Mouse (Mus musculus): ENCODE data around the gene Arhgap33.
A peak's percentile ranks its signal among the peaks of the same experiment; 100 is the strongest.
"Not testable (repeated sequence)": the region's sequence is repeated elsewhere in the genome, so short reads cannot be mapped to it uniquely, and the experiment has no call there.

The Arhgap33 gene

DNA sequence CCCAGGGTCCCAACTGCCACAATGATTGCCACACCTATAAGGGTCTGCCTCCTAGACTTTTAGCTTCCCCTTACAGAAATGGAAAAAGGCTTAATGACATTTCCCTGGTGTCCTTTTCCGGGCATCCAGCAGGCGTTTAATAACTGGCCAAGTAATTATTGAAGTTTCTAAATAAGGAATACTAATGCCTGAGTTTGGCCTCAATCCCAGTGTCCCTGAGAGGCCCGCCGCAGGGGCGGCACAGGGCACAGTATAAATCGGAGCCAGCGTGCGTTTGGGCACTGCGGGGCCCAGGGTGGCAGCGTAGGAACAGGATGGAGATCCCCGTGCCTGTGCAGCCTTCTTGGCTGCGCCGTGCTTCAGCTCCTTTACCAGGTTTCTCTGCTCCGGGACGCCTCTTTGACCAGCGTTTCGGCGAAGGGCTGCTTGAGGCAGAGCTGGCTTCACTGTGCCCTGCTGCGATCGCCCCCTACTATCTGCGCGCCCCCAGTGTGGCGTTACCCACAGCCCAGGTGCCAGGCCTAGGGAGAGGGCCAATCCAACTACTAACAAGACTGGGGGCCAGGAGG is 18.2 kb upstream of the Arhgap33 start:
- DNase-seq (ENCODE audit: low spot score in 2 of 2): no peak

DNA sequence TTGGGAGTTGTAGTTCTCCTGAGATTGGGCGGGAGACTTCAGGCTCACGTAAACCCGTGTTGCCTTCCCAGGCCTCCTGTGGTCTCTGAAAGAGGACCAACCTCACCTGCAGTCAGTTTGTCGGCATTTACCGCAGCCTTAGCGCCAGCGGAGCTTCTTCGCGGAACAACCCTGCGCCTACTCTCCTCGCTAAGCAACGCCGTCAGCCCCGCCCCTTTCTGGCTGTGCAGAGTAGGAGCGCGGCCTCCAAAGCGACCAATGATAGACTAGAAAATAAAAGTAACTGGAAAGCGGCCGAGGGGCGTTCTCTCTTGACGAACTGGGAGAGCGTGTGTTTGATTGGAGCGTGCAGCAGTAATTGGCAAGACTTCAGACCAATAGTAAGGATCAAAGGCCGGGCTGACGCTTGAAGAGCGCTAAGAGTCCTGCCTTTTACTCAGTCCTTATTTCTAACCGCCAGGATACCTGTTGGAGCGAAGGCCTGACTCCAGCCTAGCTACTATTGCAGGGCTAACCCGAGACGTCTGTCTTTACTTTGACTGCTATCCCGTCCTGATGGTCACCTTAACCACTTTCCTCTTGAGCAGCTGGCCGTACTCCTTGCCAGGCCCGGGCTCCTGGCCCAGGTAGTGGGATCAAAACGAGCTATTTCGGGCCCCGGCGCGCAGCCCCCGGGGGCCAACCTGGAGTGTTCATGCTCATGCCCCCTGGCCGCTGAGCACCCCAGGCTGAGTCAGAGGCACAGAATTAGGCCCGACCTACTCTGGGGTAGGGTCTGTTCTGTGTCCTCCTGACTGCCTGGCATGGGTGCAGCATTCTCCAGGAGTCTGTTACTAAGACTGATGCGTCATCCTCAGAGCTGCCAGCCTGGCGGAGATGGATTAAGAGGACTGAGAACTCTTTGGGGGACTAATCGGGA is 17.5 kb upstream of the Arhgap33 start, which contains the start of the genes Hspb6 and Proser3:
TSS of gene Hspb6 (plus strand) at position 77 of the 919 bp plus-strand sequence.
TSS of gene Proser3 (minus strand) at position 198 of the 919 bp plus-strand sequence.
- peak; percentile 94 to 98 for DNase-seq (ENCODE audit: low spot score in 2 of 2)

DNA sequence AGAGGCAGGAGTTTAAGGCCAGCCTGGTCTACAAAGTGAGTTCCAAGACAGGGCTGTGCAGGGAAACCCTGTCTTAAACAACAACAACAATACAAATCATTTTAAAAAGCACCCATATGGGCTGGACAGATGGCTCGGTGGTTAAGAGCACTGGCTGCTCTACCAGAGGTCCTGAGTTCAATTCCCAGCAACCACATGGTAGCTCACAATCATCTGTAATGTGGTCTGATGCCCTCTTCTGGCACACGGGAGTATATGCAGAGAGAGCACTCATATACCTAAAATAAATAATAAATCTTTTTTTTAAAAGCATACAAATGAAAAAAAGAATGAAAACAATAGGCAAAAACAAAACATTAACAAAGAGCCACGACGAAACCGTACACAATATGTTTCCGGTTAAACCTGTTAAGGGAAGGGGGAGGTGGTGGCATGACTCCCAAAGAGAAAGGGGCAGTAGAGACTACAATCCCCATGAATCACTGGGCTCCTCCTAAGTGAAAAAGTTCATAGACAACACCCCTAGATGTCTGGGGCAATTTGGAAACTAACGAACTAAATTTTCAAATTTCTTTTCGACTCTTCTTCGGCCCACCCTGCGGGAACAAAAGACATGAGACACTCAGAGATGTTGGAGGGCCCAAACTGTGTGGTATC is 16.7 kb upstream of the Arhgap33 start:
- DNase-seq (ENCODE audit: low spot score in 2 of 2): no peak

DNA sequence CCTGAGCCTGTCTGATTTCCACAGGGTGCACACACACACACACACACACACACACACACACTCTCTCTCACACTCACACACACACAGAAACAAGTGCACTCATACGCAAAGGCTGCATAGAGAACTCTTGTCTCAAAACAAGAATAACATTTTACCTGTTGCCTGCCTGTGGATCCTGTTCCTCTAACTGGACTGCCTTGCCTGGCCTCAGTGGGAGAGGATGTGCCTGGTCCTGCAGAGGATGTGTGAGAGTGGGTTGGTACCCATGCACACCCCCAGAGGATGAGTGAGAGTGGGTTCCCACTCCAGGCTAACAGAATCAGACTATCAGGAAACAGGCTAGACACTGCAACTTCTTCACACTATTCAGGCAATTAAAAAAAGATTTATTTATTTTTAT is 15.7 kb upstream of the Arhgap33 start:
- DNase-seq (ENCODE audit: low spot score in 2 of 2): no peak

DNA sequence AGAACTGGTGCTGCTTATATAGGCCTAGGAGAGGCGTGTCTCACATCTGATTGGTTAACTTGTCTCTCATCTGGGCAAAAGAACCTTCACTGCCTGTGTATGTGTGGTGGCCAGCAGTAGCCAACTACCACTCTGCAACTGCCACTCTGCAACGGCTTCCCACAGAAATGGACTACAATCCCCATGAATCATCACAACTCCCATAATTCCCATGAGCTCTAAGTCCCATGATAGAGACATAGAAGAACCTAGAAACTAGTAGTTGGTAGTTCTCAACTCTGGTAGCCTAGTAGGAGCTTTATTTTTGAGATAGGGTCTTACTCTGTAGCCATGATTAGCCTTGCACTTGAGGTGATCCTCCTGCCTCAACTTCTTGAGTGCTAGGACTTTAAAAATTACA is 15.0 kb upstream of the Arhgap33 start:
- no peak for DNase-seq (ENCODE audit: low spot score in 2 of 2)

DNA sequence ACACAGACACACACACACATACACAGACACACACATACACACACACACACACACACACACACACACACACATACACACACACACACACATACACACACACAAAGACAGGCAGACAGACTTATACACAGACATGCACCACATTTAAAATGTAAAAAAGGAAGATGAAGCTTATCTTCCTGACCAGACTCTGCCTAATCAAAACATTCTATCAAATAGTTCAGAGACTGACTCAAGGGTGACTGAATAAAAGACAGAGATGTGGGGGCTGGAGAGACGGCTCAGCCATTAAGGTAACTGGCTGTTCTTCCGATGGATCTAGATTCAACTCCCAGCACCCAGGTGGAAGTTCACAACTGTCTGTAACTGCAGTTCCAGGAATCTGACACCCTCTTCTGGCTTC is 9.5 kb upstream of the Arhgap33 start:
- DNase-seq (ENCODE audit: low spot score in 2 of 2): no peak

DNA sequence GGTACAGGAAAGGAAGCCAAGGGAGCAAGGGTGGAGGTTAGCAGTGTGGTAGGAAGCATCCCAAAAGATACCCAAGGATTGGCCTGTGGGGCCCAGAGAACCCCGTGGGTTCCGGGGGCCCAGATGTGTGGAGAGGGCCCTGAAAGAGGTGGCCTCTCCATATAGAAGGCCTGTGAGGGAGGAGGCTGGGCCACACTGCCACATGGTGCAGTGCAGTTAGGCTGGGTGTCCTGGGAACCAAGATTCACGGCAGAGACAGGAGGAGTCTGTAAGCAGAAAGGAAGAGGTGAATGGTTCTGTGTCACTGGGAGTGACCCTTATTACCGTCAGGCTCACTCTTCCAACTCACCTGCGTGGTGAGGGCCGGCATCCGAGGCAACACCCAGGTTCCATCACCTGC is 5.7 kb upstream of the Arhgap33 start:
- DNase-seq (ENCODE audit: low spot score in 2 of 2): no peak

DNA sequence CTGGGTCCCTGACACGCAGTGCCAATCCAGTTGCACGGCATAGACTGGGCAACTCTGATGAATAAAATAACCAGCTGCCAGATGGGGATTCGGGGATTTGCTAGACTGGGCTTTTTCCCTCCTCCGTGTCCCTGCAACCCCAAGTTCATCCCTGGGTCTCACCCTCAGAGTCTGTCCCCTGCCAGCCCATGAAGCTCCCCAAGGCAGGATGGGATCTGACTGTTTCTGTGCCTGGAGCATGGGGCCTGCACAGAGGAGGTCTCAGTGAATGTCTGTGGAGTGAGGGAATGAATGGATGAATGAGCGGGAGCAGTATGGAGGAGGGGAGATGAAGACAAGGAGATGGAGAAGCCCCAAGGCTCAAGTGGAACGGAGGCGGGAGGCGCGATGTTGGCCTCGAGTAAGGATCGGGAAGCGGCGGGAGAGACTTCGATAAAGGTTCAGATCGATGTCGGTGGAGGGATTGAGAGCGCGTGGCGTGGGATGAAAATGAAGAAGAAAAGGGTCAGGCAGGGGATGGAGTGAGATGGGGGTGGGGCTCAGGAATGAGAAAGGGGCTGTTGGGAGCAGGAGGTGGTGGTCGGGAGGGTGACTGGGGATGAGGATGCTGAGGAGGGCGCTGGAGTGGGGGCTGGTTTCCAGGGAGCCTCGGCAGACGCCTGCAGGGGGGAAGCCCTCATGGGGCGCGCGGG is 773 bp downstream of the Arhgap33 start:
- DNase-seq (ENCODE audit: low spot score in 2 of 2): no peak

DNA sequence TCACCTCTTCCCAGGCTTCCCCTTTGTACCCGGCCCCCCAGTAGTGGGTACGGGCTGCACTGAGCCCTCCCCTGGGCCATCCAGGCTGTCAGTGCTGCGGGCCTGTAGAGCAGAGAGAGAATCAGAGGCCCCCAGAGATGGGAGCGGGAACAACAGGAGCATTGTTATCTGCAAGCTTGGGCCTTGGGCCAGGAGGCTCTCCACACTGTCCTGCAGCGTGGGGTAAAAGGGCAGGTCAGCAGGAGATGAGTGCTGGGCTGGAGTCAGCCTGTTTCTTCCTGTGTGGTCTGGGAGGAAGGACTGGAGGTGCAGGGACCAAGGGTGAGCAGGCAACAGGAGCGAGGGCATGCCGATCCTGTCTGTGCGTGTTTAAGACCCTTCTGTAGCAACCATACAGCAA is 1.9 kb downstream of the Arhgap33 start:
- no peak for DNase-seq (ENCODE audit: low spot score in 2 of 2)

DNA sequence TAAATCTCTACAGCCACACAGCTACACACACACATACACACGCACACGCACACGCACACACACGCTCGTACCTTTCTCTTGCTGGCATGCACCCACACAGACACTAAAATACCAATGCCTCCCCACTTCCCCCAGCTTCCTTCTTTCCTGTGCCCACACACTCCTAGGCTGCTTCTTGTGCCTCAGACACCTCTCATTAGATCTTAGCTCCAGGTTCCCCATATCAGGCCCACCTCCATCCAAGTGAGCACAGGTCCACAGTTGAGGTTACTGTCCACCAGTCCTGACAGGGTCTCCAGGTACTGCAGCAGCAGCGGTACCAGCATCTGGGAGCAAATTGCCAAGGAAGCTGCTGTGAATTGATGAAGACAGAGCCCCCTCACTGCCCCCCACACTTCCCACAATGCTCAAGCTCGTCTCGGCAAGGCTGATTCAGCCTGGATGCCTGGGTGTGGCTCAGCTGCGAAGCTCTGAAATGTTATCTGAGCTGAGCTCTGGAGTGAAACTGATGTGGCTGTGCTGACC is 3.5 kb downstream of the Arhgap33 start:
- peak; percentile 76 to 86 for DNase-seq (ENCODE audit: low spot score in 2 of 2)

DNA sequence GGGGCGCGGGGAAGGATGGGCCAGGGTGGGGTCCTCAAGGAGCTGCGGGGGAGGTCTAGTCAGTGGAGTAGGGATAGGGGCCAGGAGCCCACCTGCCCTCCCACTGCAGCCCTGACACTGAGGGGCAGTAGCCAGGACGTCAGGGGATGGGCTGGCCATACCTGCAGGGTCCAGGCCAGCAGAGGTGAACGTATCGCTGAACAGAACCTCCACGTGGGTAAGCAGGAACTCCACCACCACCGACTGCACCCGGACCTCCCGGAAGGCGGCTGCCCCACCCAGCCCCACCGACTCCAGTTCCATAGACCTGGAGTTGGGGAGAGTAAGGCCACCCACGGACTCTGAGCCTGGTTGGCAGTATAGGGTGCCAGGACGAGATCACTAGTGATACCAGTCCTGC is 7.9 kb downstream of the Arhgap33 start:
- DNase-seq (ENCODE audit: low spot score in 2 of 2): no peak

DNA sequence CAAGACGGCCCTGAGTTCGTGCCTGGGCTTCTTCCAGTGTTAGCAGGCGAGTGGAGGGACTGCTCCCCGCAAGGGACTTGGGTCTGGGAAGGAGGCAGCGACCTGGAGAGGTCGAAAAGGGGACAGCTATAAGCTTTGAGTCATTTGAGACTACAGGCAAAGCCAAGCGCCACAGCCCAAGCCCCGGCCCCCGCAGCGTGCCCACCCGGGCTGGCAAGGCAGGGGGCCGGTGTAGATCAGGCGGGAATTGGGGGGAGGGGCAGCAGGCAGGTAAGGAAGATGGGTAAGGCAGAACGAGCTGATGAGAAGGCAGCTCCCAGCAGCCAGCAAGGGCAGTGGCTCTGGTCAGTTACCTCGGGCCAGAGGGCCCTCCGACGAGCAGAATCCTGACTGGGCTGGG is 8.5 kb downstream of the Arhgap33 start:
- no peak for DNase-seq (ENCODE audit: low spot score in 2 of 2)

DNA sequence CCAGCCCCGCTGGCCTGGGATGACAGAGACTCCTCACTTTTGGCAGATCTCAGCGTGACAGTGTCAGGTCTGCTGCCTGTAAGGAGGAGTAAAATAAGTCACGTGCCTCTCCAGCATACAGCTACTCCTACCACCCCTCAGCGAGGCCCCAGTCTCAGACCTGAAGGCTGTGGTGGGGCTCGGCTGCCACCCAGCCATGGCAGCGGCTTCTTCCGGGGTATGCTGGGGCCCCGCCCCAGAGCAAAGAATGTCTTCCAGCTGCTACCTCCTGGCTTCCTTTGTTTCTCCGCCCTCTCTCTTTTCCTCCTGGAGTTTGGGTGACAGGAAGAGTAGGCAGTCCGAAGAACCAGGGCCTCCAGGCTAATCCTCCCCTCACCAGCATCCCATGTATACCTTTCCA is 8.9 kb downstream of the Arhgap33 start:
- no peak for DNase-seq (ENCODE audit: low spot score in 2 of 2)

DNA sequence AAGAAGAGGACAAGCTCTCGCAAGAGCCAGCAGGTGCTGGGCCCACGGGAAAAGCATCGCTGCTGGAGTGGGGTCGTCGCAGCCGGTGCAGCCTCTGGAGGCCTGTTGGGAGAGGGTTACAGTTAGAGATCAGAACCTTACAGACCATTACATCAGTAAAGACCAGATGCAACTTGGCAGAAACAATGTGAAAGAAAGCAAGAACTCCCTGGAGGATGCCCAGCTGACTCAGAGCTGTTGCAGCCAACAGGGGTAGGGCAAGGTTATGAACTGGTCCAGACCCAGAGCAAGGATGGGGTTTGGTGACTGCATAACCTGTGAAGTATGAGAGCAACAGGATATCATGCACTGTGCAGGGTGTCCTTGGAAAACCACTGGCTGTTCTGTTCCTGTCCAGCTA is 10.4 kb downstream of the Arhgap33 start:
- DNase-seq (ENCODE audit: low spot score in 2 of 2): no peak

DNA sequence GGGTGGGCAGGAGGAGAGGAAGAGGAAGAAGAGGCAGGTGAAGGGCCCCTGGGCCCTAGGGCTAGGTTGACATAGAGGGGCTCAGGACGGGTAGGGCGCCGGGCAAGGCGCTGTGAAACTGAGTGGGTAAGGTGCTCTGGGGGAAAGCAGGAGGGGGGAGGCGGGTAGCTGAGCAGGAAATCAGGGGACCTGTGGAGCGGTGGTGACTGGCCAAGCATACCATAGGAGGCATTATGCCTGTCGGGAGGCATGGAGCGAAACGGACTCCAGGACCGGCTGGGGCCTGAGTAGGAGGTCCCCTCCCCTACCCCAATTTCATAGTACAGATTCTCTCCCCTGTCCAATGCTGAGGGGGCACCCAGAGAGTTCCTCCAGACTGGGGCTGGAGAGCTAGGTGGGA is 12.0 kb downstream of the Arhgap33 start:
- DNase-seq (ENCODE audit: low spot score in 2 of 2): no peak

DNA sequence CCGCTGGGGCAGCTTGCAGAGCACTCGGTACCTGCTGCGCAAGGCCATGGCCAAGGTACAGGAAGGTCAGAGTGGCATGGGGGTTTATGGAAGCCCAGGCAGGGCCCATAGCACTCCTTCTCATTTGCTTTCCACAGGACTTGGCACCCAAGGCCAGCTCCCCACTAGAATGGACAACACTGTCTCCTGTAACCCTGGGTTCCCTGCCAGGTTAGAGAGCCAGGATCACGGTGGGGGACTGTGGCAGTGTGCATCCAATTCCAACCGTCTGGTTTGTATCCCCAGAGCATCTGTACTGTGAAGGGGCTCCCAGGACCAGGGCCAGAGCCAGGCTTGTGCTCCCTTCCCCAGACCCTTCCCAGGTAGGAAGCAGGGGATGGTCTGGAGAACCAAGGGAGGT is 14.0 kb downstream of the Arhgap33 start:
- DNase-seq (ENCODE audit: low spot score in 2 of 2): no peak

DNA sequence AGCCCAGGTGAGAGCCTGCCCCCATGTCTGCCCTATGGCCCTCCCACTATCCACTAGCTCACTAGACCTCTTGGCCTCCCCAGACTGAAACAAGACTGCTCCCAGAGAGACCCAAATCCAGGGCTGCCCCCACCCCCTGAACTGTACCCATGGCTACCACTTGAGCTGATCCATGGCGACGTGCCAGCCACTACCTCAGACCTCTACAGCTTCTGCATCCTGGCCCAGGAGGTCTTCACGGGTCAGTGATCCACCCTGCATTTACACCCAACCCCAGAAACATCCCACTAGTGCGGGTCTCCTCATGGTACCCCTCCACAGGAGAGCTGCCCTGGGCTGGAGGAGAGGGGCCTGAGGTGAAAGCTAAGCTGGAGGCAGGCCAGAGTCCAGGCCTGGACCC is 14.5 kb downstream of the Arhgap33 start:
- DNase-seq (ENCODE audit: low spot score in 2 of 2): no peak

DNA sequence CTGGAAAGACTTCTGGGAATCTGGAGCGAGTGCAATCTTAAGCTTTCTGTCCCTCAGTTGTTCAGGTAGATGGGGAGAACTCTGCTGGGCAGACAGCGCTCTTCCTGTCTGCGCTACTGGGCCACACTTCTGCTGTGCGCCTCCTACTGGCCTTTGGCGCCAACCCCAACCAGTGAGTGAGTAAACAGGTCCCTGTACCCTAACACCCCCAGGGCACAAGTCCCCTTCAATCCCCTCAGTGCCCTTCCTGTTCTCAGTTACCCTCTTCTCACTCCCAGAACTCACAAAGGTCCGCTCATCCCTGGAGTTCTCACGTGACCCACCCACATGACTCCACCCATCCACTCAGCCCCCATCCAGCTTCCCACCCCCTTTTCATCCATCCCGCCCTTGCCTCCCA is 16.5 kb downstream of the Arhgap33 start:
- DNase-seq (ENCODE audit: low spot score in 2 of 2): no peak

DNA sequence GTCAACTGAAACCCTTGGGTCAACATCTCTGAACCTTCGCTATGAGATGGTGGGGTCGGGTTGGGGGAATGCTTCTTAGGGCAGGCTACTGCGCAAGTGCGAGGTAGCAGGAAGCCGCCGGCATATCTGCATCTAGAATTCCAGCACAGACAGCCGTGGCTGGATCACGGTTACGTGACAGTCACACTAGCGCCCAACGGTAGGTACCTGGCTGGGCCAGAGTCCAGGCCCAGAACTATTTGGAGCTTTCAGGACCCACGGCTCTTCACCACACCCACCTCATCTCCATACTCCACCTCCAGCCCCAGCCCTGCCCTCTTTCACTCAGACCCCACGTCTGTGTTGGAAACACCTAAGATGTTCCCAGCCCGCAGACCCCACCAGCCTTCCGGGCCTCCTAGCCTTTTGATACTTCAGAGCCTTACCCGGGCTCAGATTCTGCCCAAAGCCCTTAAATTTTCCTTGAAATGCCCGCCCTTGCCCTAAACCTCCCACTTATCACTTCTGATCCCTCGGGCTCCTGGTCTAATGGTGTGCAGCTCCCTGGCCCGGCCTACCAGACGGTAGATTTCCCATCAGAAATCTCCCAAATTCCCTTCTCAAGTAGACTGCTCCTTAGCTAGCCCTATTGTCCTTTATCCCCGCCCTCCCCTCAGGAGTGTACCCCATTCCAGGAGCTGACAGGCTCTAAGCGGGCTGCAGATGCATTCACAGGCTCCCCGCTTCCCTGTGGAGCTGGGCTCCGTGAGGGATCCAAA is 19.7 kb downstream of the Arhgap33 start:
- DNase-seq (ENCODE audit: low spot score in 2 of 2): no peak

DNA sequence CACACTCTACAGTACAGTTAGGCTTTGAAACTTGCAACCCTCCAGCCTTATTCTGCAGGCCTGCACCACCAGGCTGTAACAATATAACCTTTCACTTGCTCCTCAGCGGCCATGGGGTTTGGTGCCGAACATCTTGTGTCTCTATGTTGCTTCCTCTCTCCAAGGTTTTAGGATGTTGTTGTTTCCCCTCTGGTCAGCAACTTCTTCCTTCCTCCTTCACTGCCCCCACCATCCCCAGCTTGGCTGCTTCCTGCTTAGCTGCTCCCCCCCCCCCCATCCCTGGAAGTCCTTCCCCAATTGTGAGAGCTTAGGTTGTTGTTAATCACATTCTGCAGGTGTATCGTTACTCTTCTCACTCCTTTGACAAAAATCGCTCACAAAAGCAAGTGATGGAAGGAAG is 26.8 kb downstream of the Arhgap33 start:
- DNase-seq (ENCODE audit: low spot score in 2 of 2): no peak

DNA sequence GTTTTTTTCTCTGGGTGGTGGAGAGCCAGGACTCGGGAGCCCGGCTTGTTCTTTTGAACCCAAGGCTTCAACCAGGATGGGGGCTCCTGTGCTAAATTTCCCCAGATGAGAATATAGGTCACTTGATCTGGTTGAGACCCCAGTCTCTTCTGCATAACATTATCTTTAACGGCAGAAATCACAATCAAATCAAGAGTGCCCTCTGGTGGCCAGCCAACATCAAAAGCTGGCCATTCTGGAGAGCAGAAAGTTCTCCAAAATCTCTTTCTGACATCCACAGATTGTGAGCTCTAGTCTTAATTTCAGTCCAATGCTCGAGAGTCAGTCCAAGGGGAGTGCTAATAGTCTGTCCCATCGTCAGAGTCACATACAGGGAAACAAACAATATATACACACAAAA is 33.7 kb downstream of the Arhgap33 start:
- not testable (repeated sequence) for DNase-seq (ENCODE audit: low spot score in 2 of 2)

All from right cerebral cortex, postnatal 36 days (tissue).